Mouse (Mus musculus) neural tube, embryonic 15.5 days (tissue): ENCODE measurements around the gene Syncrip. TPM values are rescaled to one million over a fixed set of nuclear protein-coding genes. Genes with fewer than 3 reads are reported as not detected.

Experiments
- ATAC-seq: fragments of 200-750 bp; cut with Nextera tagmentation; 2 replicates; pipeline ENCODE4 v1.8.0; 2017; ENCODE audit warnings: mild to moderate bottlenecking, moderate TSS enrichment, moderate library complexity; ENCODE audit not compliant: low FRiP score
- H3K27ac ChIP-seq: fragments of 300-500 bp; sonication (generic); replicated peaks from 2 replicates; pipeline ENCODE4 v1.5.1; 2015; ENCODE audit warnings: mild to moderate bottlenecking, inconsistent platforms
- H3K27me3 ChIP-seq: fragments of 300-500 bp; sonication (generic); replicated peaks from 2 replicates; pipeline ENCODE4 v1.6.1; 2015; ENCODE audit warnings: inconsistent platforms
- H3K36me3 ChIP-seq: fragments of 300-500 bp; sonication (generic); 2 replicates; pipeline ENCODE4 v1.6.1; 2015; ENCODE audit warnings: inconsistent platforms
- H3K4me1 ChIP-seq: fragments of 300-500 bp; sonication (generic); 2 replicates; pipeline ENCODE4 v1.6.1; 2015; ENCODE audit warnings: inconsistent platforms
- H3K4me2 ChIP-seq: fragments of 300-500 bp; sonication (generic); 2 replicates; pipeline ENCODE4 v1.6.1; 2015; ENCODE audit warnings: inconsistent platforms, mild to moderate bottlenecking, moderate library complexity
- H3K4me3 ChIP-seq: fragments of 300-500 bp; sonication (generic); replicated peaks from 2 replicates; pipeline ENCODE4 v1.5.1; 2015; ENCODE audit warnings: mild to moderate bottlenecking, inconsistent platforms
- H3K9ac ChIP-seq: fragments of 300-500 bp; sonication (generic); replicated peaks from 2 replicates; pipeline ENCODE4 v1.6.1; 2015; ENCODE audit warnings: mild to moderate bottlenecking, inconsistent platforms
- H3K9me3 ChIP-seq: fragments of 300-500 bp; sonication (generic); replicated peaks from 2 replicates; pipeline ENCODE4 v1.6.1; 2016; ENCODE audit warnings: inconsistent platforms
- WGBS: fragments of 180-500 bp; shearing (Covaris S2); methylation state at CpG from one replicate; pipeline ENCODE4 v1.1.7; 2015; ENCODE audit warnings: mixed read lengths; 5-methylcytosine and 5-hydroxymethylcytosine counted together
- polyA plus RNA-seq: library from polyadenylated mRNA; unstranded; fragments of >200 nt; fragmentation: Nextera tagmentation; extraction: Ambion mirVana; gene quantifications from 2 replicates; pipeline ENCODE4 v1.2.1, GENCODE M21; 2015

Gene Syncrip
- polyA plus RNA-seq, 1 experiment from 2014 or later = 66.7 TPM

- peak overlapping the region; percentile 62 for H3K4me3 ChIP-seq
- no peak for ATAC-seq
- 30% methylated on average over 4 of the region's 4 CpGs for WGBS
- peak overlapping the region; percentile 72 for H3K9ac ChIP-seq
- 0 out of 2 replicates have a peak, but pooled peaks cover 3% of the 10 kb centered on the region for H3K36me3 ChIP-seq
- peak overlapping the region; percentile 91 for H3K4me2 ChIP-seq
- peaks cover 26% of the 10 kb centered on the region for H3K4me1 ChIP-seq
- H3K27me3 ChIP-seq = no peaks in the 10 kb centered on the region
- no peaks in the 10 kb centered on the region for H3K9me3 ChIP-seq
- H3K27ac ChIP-seq = no peak overlapping the region
Observed at GRCm38 (mm10) chr9:88520849-88521483, 38.6 kb upstream of the Syncrip start.

GRCm38 (mm10) chr9:88520122-88520848 lies 37.9 kb upstream of the Syncrip start:
- H3K9me3 ChIP-seq = no peaks in the 10 kb centered on the region
- no peak overlapping the region for H3K9ac ChIP-seq
- peaks cover 26% of the 10 kb centered on the region for H3K4me1 ChIP-seq
- ATAC-seq = no peak
- no peak overlapping the region for H3K27ac ChIP-seq
- 0 out of 2 replicates have a peak, but pooled peaks cover 3% of the 10 kb centered on the region for H3K36me3 ChIP-seq
- H3K27me3 ChIP-seq = no peaks in the 10 kb centered on the region
- H3K4me2 ChIP-seq = peak overlapping the region; percentile 91
- 31% methylated on average over 2 of the region's 2 CpGs for WGBS
- H3K4me3 ChIP-seq = peak overlapping the region; percentile 62

GRCm38 (mm10) chr9:88519390-88520121 lies 37.2 kb upstream of the Syncrip start:
- 0 out of 2 replicates have a peak, but pooled peaks cover 3% of the 10 kb centered on the region for H3K36me3 ChIP-seq
- no peaks in the 10 kb centered on the region for H3K27me3 ChIP-seq
- ATAC-seq = no peak
- 0 out of 2 replicates have a peak overlapping the region, but pooled peaks have one; percentile 0 for H3K4me3 ChIP-seq
- H3K4me1 ChIP-seq = peaks cover 26% of the 10 kb centered on the region
- no peaks in the 10 kb centered on the region for H3K9me3 ChIP-seq
- H3K4me2 ChIP-seq = peak overlapping the region; percentile 91
- no peak overlapping the region for H3K9ac ChIP-seq
- H3K27ac ChIP-seq = 0 out of 2 replicates have a peak overlapping the region, but pooled peaks have one; percentile 2

GRCm38 (mm10) chr9:88516361-88516995 lies 34.1 kb upstream of the Syncrip start:
- WGBS = 95% methylated on average over 3 of the region's 3 CpGs

GRCm38 (mm10) chr9:88515546-88515945 lies 33.2 kb upstream of the Syncrip start:
- Histone ChIP-seq H3K27me3 (no peaks in the 10 kb centered on the region), H3K4me3 (no peak overlapping the region), H3K4me2 (no peak overlapping the region), H3K9me3 (no peaks in the 10 kb centered on the region), H3K9ac (no peak overlapping the region), H3K36me3 (no peaks in the 10 kb centered on the region), H3K4me1 (peaks cover 16% of the 10 kb centered on the region), H3K27ac (no peak overlapping the region)
- 89% methylated on average over 1 of the region's 1 CpGs for WGBS
- no peak for ATAC-seq

More at GRCm38 (mm10) chr9:88516361-88516995, 34.1 kb upstream of the Syncrip start:
- H3K36me3 ChIP-seq = 0 out of 2 replicates have a peak, but pooled peaks cover 3% of the 10 kb centered on the region
- H3K4me2 ChIP-seq = no peak overlapping the region
- no peak overlapping the region for H3K27ac ChIP-seq
- H3K27me3 ChIP-seq = no peaks in the 10 kb centered on the region
- H3K9me3 ChIP-seq = no peaks in the 10 kb centered on the region
- peaks cover 23% of the 10 kb centered on the region for H3K4me1 ChIP-seq
- no peak for ATAC-seq
- no peak overlapping the region for H3K4me3 ChIP-seq
- H3K9ac ChIP-seq = no peak overlapping the region

- no peak overlapping the region for H3K4me3 ChIP-seq
- no peaks in the 10 kb centered on the region for H3K9me3 ChIP-seq
- no peaks in the 10 kb centered on the region for H3K4me1 ChIP-seq
- no peak overlapping the region for H3K4me2 ChIP-seq
- H3K9ac ChIP-seq = no peak overlapping the region
- H3K27me3 ChIP-seq = no peaks in the 10 kb centered on the region
- H3K36me3 ChIP-seq = no peaks in the 10 kb centered on the region
- 89% methylated on average over 6 of the region's 6 CpGs for WGBS
- ATAC-seq = no peak
- H3K27ac ChIP-seq = no peak overlapping the region
Observed at GRCm38 (mm10) chr9:88501846-88502245, 19.5 kb upstream of the Syncrip start.

GRCm38 (mm10) chr9:88500112-88500511 lies 17.7 kb upstream of the Syncrip start:
- Histone ChIP-seq H3K36me3 (no peaks in the 10 kb centered on the region), H3K9ac (no peak overlapping the region), H3K27me3 (no peaks in the 10 kb centered on the region), H3K4me3 (no peak overlapping the region), H3K9me3 (no peaks in the 10 kb centered on the region), H3K4me1 (no peaks in the 10 kb centered on the region), H3K4me2 (no peak overlapping the region), H3K27ac (no peak overlapping the region)
- WGBS = 77% methylated on average over 2 of the region's 2 CpGs
- no peak for ATAC-seq

GRCm38 (mm10) chr9:88492522-88492921 lies 10.1 kb upstream of the Syncrip start:
- H3K4me2 ChIP-seq = no peak overlapping the region
- no peak overlapping the region for H3K9ac ChIP-seq
- ATAC-seq = no peak
- H3K4me1 ChIP-seq = no peaks in the 10 kb centered on the region
- no peak overlapping the region for H3K27ac ChIP-seq
- 81% methylated on average over 1 of the region's 1 CpGs for WGBS
- H3K27me3 ChIP-seq = no peaks in the 10 kb centered on the region
- no peaks in the 10 kb centered on the region for H3K9me3 ChIP-seq
- H3K36me3 ChIP-seq = no peaks in the 10 kb centered on the region
- H3K4me3 ChIP-seq = no peak overlapping the region

GRCm38 (mm10) chr9:88484531-88484930 lies 2.2 kb upstream of the Syncrip start:
- Histone ChIP-seq H3K27ac (no peak overlapping the region), H3K36me3 (no peaks in the 10 kb centered on the region), H3K9ac (no peak overlapping the region), H3K4me1 (peaks cover 18% of the 10 kb centered on the region), H3K4me3 (no peak overlapping the region), H3K4me2 (no peak overlapping the region), H3K27me3 (no peaks in the 10 kb centered on the region), H3K9me3 (no peaks in the 10 kb centered on the region)
- WGBS = 64% methylated on average over 6 of the region's 6 CpGs
- ATAC-seq = no peak

GRCm38 (mm10) chr9:88482829-88483396 lies 539 bp upstream of the Syncrip start:
- Histone ChIP-seq H3K9ac (peak overlapping the region; percentile 85), H3K27me3 (no peaks in the 10 kb centered on the region), H3K4me3 (peak overlapping the region; percentile 97), H3K27ac (peak overlapping the region; percentile 100), H3K36me3 (no peaks in the 10 kb centered on the region), H3K4me1 (peaks cover 22% of the 10 kb centered on the region), H3K9me3 (no peaks in the 10 kb centered on the region), H3K4me2 (peak overlapping the region; percentile 59)
- ATAC-seq = no peak
- under 1% methylated on average over 40 of the region's 52 CpGs for WGBS

GRCm38 (mm10) chr9:88481791-88482160 lies 598 bp downstream of the Syncrip start:
- WGBS = 0% methylated on average over 27 of the region's 43 CpGs
- peak overlapping the region; percentile 100 for H3K27ac ChIP-seq

More at GRCm38 (mm10) chr9:88481791-88482160, 598 bp downstream of the Syncrip start:
- no peaks in the 10 kb centered on the region for H3K9me3 ChIP-seq
- peaks cover 26% of the 10 kb centered on the region for H3K4me1 ChIP-seq
- H3K27me3 ChIP-seq = no peaks in the 10 kb centered on the region
- 0 out of 2 replicates have a peak, but pooled peaks cover 7% of the 10 kb centered on the region for H3K36me3 ChIP-seq
- H3K9ac ChIP-seq = peak overlapping the region; percentile 94
- H3K4me2 ChIP-seq = peak overlapping the region; percentile 65
- no peak for ATAC-seq
- H3K4me3 ChIP-seq = peak overlapping the region; percentile 97
